Mouse (Mus musculus): ENCODE results near the gene Slc30a2. TPM values are rescaled to one million over a fixed set of nuclear protein-coding genes. Genes with fewer than 3 reads are reported as not detected.

Gene Slc30a2
- total and polyA plus RNA-seq, 2 experiments from 2014 or later: 0.16 to 0.38 TPM

- H3K9ac ChIP-seq (replicated peaks; ENCODE audit: low read depth, low read length): no peak overlapping the region
- H3K36me3 ChIP-seq (replicated peaks; ENCODE audit: control insufficient read depth, insufficient read depth, low read length): no peaks in the 10 kb centered on the region
- H3K27me3 ChIP-seq (ENCODE audit: control insufficient read depth, insufficient read depth, low read length): no peaks in the 10 kb centered on the region
- TF ChIP-seq EP300 (IDR thresholded peaks at IDR 0.05; ENCODE audit: low read depth) (no peak), CTCF (IDR thresholded peaks at IDR 0.05; ENCODE audit: low read depth) (no peak)
- ATAC-seq (ENCODE audit: insufficient read depth, low read depth): no peak
- H3K4me1 ChIP-seq (ENCODE audit: control insufficient read depth, insufficient read depth): peaks cover 34% of the 10 kb centered on the region
- no peak overlapping the region for H3K4me3 ChIP-seq (ENCODE audit: low read depth, low read length)
- no peaks in the 10 kb centered on the region for H3K9me3 ChIP-seq (replicated peaks; ENCODE audit: control insufficient read depth, low read length)
- no peak overlapping the region for H3K4me2 ChIP-seq (ENCODE audit: low read depth, low read length)
- no peak overlapping the region for H3K27ac ChIP-seq (ENCODE audit: low read depth)
- no peak for DNase-seq (ENCODE audit: low spot score)
- WGBS: 73% methylated on average over 12 of the region's 12 CpGs
Measured at GRCm38 (mm10) chr4:134352261-134352707, 9.3 kb downstream of the Slc30a2 start.

GRCm38 (mm10) chr4:134352929-134353328 is 9.9 kb downstream of the Slc30a2 start:
- Histone ChIP-seq H3K4me3 (ENCODE audit: low read depth, low read length) (no peak overlapping the region), H3K9me3 (replicated peaks; ENCODE audit: control insufficient read depth, low read length) (no peaks in the 10 kb centered on the region), H3K27ac (ENCODE audit: low read depth) (no peak overlapping the region), H3K4me2 (ENCODE audit: low read depth, low read length) (no peak overlapping the region), H3K27me3 (ENCODE audit: control insufficient read depth, insufficient read depth, low read length) (no peaks in the 10 kb centered on the region), H3K4me1 (ENCODE audit: control insufficient read depth, insufficient read depth) (peaks cover 34% of the 10 kb centered on the region), H3K9ac (replicated peaks; ENCODE audit: low read depth, low read length) (no peak overlapping the region), H3K36me3 (replicated peaks; ENCODE audit: control insufficient read depth, insufficient read depth, low read length) (no peaks in the 10 kb centered on the region)
- no peak for ATAC-seq (ENCODE audit: insufficient read depth, low read depth)
- no peak for DNase-seq (ENCODE audit: low spot score)
- 90% methylated on average over 7 of the region's 7 CpGs for WGBS
- TF ChIP-seq EP300 (IDR thresholded peaks at IDR 0.05; ENCODE audit: low read depth) (no peak), CTCF (IDR thresholded peaks at IDR 0.05; ENCODE audit: low read depth) (no peak)

GRCm38 (mm10) chr4:134353527-134354409 is 10.8 kb downstream of the Slc30a2 start:
- Histone ChIP-seq H3K9ac (replicated peaks; ENCODE audit: low read depth, low read length) (no peak overlapping the region), H3K9me3 (replicated peaks; ENCODE audit: control insufficient read depth, low read length) (no peaks in the 10 kb centered on the region), H3K4me2 (ENCODE audit: low read depth, low read length) (no peak overlapping the region), H3K36me3 (replicated peaks; ENCODE audit: control insufficient read depth, insufficient read depth, low read length) (no peaks in the 10 kb centered on the region), H3K27ac (ENCODE audit: low read depth) (no peak overlapping the region), H3K27me3 (ENCODE audit: control insufficient read depth, insufficient read depth, low read length) (no peaks in the 10 kb centered on the region), H3K4me1 (ENCODE audit: control insufficient read depth, insufficient read depth) (peaks cover 34% of the 10 kb centered on the region), H3K4me3 (ENCODE audit: low read depth, low read length) (no peak overlapping the region)
- ATAC-seq (ENCODE audit: insufficient read depth, low read depth) (no peak), DNase-seq (ENCODE audit: low spot score) (no peak)
- 55% methylated on average over 5 of the region's 5 CpGs for WGBS
- TF ChIP-seq EP300 (IDR thresholded peaks at IDR 0.05; ENCODE audit: low read depth): no peak
- no peak for TF ChIP-seq CTCF (IDR thresholded peaks at IDR 0.05; ENCODE audit: low read depth)

GRCm38 (mm10) chr4:134355841-134356452 is 13.0 kb downstream of the Slc30a2 start:
- peak overlapping the region; percentile 16; the same call in 1 of the 2 replicates for H3K4me2 ChIP-seq (ENCODE audit: low read depth, low read length)
- WGBS: 30% methylated on average over 16 of the region's 16 CpGs

GRCm38 (mm10) chr4:134356591-134357460 is 13.8 kb downstream of the Slc30a2 start:
- ATAC-seq (ENCODE audit: insufficient read depth, low read depth) (0 out of 2 replicates have a peak, but pooled peaks have one; percentile 1), DNase-seq (ENCODE audit: low spot score) (peak; percentile 55)
- Histone ChIP-seq H3K4me1 (ENCODE audit: control insufficient read depth, insufficient read depth) (peaks cover 25% of the 10 kb centered on the region), H3K27ac (ENCODE audit: low read depth) (peak overlapping the region; percentile 85), H3K27me3 (ENCODE audit: control insufficient read depth, insufficient read depth, low read length) (no peaks in the 10 kb centered on the region), H3K9me3 (replicated peaks; ENCODE audit: control insufficient read depth, low read length) (no peaks in the 10 kb centered on the region), H3K4me3 (ENCODE audit: low read depth, low read length) (no peak overlapping the region), H3K4me2 (ENCODE audit: low read depth, low read length) (0 out of 2 replicates have a peak overlapping the region, but pooled peaks have one; percentile 16), H3K36me3 (replicated peaks; ENCODE audit: control insufficient read depth, insufficient read depth, low read length) (no peaks in the 10 kb centered on the region), H3K9ac (replicated peaks; ENCODE audit: low read depth, low read length) (no peak overlapping the region)
- WGBS: 19% methylated on average over 22 of the region's 22 CpGs
- TF ChIP-seq EP300 (IDR thresholded peaks at IDR 0.05; ENCODE audit: low read depth) (no peak), CTCF (IDR thresholded peaks at IDR 0.05; ENCODE audit: low read depth) (peak; percentile 95)

More at GRCm38 (mm10) chr4:134355841-134356452, 13.0 kb downstream of the Slc30a2 start:
- ATAC-seq (ENCODE audit: insufficient read depth, low read depth) (peak; percentile 84), DNase-seq (ENCODE audit: low spot score) (peak; percentile 79)
- H3K4me1 ChIP-seq (ENCODE audit: control insufficient read depth, insufficient read depth): peaks cover 34% of the 10 kb centered on the region
- no peaks in the 10 kb centered on the region for H3K9me3 ChIP-seq (replicated peaks; ENCODE audit: control insufficient read depth, low read length)
- H3K27ac ChIP-seq (ENCODE audit: low read depth): peak overlapping the region; percentile 85
- H3K9ac ChIP-seq (replicated peaks; ENCODE audit: low read depth, low read length): no peak overlapping the region
- no peaks in the 10 kb centered on the region for H3K36me3 ChIP-seq (replicated peaks; ENCODE audit: control insufficient read depth, insufficient read depth, low read length)
- H3K27me3 ChIP-seq (ENCODE audit: control insufficient read depth, insufficient read depth, low read length): no peaks in the 10 kb centered on the region
- TF ChIP-seq EP300 (IDR thresholded peaks at IDR 0.05; ENCODE audit: low read depth) (peak; percentile 88), CTCF (IDR thresholded peaks at IDR 0.05; ENCODE audit: low read depth) (no peak)
- H3K4me3 ChIP-seq (ENCODE audit: low read depth, low read length): no peak overlapping the region

All from heart, postnatal 0 days (tissue).